Mouse (Mus musculus) urinary bladder, postnatal 10 days (tissue): ENCODE data around the gene Prrx2.

Source experiments
- DNase-seq: peaks from one replicate; pipeline ENCODE4 v3.0.0; 2022; ENCODE audit warnings: low spot score

Gene Prrx2

GRCm38 (mm10) chr2:30823385-30824153 lies 11.2 kb upstream of the Prrx2 start:
- DNase-seq, result no peak

DNA sequence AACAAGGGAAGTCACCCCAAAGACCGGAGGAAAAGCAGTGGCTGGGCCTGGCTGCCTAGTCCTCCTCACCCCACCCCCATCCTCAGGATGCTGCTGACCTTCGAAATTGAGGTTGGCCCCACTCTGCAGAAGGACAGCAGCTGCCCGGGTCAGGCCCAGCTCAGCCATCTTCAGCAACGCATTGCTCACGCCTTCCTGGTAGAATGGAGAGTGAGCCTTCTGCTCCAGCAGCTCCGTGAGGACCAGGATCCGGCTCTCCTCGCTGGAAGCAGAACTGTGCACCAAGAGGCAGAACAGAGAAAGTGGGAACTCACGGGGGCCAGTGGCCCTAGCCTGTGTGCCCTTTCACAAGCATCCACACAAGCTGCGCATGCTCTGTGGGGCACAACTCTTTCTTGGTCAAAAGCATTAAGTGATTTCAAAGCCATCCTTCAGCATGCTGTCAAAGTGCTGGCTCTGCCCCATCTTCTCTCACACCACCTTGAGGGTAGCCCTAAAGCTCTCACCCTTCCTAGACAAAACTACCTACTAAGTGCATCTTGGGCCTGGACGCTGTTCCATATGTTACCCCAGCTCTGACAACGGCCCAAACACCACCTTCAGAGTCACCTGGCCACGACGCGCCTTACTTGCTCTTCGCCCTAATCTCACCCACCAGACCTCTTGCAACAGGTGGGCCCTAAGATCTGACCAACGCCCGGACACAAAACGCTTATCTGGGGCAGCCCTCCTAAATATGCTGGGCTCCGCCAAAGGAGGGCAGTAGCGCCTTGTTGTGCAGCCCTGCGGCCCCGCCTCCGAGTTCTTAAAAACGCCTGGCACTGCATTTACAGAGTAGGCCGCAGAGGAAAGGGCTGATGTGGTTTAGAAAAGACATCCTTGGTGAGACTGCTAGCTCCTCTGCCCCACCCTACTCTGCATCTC lies 7.7 kb upstream of the Prrx2 start:
- DNase-seq, result no peak

- DNase-seq, result peak; percentile 86
Measured at GRCm38 (mm10) chr2:30827749-30828475, 6.9 kb upstream of the Prrx2 start.

DNA sequence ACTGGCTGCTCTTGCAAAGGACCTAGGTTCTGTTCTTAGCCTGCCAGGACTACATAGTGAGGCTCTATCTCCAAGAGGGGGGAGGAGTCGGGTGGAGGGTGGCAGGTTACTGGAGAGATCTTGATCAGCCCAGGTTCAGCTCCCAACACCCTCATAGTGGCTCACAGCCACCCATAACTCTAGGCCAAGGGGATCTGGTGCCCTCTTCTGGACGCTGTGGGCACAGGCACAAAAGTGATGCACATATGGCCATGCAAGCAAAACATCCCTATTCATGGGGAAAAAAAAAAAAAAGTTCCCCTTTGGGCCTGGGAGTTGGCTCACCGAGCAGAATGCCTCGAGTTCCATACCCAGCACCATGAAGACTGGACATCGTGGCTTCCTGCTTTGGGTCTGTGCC lies 5.5 kb upstream of the Prrx2 start:
- DNase-seq, result no peak

DNA sequence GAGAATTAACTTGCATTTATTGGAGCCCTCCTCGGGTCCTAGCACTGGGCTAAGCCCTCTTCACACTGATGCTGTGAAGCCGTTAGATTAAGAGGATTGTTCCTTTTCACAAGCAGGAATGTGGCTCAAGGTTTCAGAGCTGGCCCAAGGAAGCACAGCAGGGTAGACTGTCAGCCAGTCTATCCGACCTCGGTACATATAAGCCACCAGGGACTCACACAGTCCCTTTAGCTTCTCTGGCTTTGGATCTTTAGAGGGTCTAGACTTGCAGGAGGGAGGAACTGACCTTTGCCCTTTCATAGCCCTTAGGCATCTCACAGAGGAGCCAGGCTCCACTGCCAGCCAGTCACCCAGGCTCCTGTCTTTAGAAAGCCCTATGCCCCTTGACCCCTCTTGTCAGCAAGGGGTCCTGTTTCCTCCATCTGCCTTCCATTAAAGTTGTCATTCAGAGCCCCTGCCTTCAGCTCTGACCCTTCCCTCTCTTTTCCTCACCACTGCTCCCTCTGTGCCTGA lies 4.4 kb upstream of the Prrx2 start, which contains the start of gene Asb6:
Gene Asb6 (minus strand): TSS at position 51 of the 513 bp plus-strand sequence.
- no peak for DNase-seq

DNA sequence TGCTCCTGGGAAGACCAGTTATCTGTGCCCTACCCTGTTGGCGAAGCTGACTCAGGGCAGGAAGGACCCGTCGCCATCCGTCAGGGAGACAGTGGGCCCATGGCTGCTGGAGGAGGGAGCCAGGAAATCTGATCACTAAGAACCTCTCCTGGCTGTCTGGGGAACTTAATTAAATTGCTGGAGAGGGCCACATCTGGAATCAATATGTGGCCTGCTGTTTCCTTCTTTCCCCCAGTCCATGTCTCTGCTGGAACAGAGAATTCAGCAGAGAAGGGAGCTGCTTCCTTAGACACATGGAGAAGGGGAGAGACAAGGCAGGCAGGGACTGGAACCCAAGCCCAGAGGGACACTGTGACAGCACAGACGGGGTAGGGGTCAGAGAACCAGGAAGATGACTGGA lies 1.1 kb upstream of the Prrx2 start:
- no peak for DNase-seq

GRCm38 (mm10) chr2:30836238-30836990 lies 1.6 kb downstream of the Prrx2 start:
- DNase-seq, result no peak

DNA sequence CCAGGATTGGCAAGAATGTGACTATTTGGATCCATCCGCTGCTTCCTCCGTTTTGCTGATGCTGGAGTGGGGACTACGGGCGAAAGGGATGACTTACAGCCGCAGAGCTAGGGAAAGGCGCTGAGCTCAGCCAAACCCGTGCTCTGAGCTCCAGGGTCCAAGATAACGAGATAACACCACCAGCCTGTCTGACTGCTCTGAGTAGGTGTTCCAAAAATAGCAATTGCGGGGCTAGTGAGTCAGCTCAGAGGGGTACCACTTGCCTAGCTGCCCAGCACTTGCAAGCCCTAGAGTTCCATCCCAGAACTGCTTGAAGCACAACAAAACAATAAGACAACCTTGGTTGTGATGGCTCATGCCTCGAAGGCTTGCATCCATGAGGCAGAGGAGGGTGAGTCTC lies 7.8 kb downstream of the Prrx2 start:
- DNase-seq, result no peak

DNA sequence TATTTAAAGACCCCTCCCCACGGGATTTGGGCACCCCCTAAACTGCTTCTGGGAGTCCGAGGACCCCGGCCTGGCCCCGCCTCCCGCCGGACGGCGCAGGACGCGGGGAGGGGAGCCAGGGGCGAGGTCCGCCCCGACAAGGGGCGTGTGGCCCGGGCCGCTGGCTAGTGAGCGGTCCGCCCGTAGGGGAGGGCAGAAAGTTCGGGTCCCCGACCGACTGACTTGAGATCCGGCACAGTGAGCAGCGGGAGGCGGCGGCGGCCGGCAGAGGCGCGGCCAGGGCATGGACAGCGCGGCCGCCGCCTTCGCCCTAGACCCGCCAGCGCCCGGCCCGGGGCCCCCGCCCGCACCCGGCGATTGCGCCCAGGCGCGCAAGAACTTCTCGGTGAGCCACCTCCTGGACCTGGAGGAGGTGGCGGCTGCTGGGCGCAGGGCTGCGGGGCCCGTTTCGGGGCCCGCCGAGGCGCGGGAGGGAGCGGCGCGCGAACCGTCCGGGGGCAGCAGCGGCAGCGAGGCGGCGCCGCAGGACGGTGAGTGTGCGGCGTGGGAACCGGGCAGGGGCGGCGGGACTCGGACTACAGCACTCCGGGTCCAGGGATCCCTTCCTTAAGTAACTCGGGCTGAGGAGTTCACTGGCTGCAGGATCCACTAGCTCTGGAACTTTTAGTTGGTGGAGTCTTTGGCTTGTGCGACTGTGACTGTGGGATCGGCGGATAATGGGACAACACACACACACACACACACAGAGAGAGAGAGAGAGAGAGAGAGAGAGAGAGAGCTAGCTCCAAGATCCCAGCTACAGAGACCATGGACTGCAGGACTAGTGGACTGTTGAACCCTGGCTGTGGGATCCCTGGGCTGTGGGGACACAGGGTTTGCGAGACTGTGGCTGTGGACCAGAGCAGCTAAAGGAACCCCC lies 10.6 kb downstream of the Prrx2 start:
- no peak for DNase-seq

- no peak for DNase-seq
Measured at GRCm38 (mm10) chr2:30846236-30846635, 11.5 kb downstream of the Prrx2 start.

DNA sequence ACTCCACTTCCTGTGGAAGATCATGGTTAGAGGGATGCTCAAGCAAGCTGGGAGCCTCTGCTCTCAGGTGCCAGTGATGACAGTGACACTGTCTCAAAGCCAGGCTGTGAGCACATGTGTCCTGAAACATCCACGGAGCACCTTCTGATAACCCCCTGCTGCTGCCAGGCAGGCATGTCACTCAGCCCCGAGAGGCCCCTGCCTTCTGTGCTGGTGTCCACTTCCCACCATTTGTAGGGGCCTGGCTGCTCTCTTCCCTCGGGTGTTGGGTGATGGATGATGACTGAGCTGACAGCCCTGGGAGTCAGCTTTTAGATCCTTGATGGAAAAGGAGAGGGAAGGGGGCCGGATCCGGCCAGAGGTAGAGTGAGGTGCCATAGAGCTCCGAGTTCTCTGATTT lies 12.0 kb downstream of the Prrx2 start:
- no peak for DNase-seq

- DNase-seq, result no peak
Measured at GRCm38 (mm10) chr2:30848184-30848583, 13.4 kb downstream of the Prrx2 start.

DNA sequence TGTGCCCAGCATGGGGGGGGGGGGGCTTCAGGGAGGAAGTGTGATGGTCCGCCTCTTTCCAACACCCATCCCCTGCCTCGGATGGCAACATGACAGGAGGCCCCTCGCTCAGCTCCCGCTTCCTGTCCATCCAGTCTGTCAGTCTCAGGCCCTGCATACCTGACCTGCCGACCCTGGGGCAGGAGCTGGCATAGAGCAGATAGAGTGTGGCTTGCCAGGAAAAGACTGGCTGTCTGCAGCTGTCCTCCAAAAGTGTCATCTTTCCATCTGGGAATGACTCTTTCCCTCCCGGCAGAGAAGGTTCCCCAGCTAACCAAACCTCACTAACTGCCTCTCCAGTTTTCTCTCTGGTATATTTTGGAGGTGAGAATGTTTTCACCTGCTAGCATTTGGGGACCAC lies 15.8 kb downstream of the Prrx2 start:
- DNase-seq, result no peak

- no peak for DNase-seq
Measured at GRCm38 (mm10) chr2:30852771-30853313, 18.1 kb downstream of the Prrx2 start.

DNA sequence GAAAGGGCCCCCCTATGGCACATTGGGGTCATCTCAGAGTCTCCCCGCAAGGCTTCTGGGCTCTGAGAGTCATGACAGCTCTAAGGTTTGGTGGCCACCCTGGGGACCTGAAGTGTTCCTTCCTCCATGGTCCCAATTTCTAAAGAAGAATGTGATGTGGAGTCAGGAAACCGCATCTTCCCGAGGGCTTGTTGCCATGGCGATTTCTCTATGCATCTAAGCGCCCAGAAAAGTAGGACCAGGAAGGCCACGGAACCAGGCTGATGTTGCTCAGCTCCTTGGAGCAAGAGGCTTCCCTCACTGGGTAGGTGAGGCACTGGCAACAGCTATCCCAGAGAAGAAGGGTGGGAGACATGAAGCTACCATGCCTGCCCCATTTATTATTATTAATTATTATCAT lies 22.3 kb downstream of the Prrx2 start:
- no peak for DNase-seq

DNA sequence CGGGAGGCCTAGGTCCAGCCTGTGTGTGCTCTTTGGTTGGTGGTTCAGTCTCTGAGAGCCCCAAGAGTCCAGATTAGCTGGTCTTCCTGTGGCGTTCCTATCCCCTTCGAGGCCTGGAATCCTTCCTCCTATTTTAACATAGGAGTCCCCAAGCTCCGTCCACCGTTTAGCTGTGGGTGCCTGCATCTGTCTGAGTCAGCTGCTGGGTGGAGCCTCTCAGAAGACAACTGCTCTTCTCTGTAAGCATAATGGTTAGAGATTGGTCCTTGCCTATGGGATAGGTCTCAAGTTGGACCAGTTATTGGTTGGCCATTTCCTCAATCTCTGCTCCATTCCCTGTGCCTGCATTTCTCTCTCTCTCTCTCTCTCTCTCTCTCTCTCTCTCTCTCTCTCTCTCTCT lies 25.0 kb downstream of the Prrx2 start:
- DNase-seq, result no peak

GRCm38 (mm10) chr2:30862081-30862480 lies 27.3 kb downstream of the Prrx2 start:
- no peak for DNase-seq

GRCm38 (mm10) chr2:30863574-30863973 lies 28.8 kb downstream of the Prrx2 start:
- DNase-seq, result no peak

DNA sequence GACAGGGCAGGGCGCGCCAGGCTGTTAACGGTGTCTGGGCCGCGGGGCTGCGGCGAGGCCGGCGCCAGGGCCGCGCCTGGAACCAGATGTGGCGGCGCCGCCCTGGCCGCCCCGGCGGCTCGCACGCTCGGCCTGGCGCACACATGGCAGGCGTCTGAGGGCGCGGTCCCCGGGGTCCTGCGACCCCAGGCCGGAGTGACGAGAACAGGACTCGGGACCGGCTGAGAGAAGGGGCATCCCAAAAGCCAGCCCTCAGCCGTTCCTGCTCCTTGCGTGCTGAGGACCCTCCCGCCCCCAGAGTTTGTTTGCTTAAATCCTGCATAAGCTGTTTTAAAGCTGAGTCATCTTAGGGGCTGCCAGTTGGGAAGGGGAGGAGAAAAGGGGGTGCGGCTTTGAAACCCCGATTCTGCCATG lies 30.2 kb downstream of the Prrx2 start:
- DNase-seq, result no peak

- DNase-seq, result no peak
Measured at GRCm38 (mm10) chr2:30865426-30865825, 30.7 kb downstream of the Prrx2 start.
